Mouse (Mus musculus) urinary bladder, postnatal 25 days (tissue): Measurements from ENCODE around the gene Ephb2.

Source experiments
- DNase-seq: peaks from one replicate; pipeline ENCODE4 v3.0.0; 2022; ENCODE audit warnings: low spot score

Gene Ephb2

DNA sequence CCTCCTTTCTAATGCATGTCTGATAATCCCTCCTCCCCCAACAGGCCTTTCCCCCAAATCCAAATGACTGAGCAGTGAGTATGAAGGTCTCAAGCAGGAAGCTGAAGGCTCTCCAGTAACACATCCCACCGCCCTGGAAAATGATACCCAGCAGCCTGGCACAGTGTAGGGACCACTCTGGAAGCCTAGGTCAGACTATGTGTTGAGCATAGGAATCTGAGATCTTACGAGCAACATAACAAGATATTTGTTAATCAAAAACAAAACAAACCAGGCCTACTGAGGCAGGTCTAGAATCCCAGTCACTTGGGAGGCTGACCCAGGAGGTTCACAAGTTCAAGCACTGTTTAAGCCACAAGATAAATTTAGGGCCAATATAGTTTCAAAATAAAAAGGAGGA, 235.3 kb downstream of the Ephb2 start:
- DNase-seq = no peak

DNA sequence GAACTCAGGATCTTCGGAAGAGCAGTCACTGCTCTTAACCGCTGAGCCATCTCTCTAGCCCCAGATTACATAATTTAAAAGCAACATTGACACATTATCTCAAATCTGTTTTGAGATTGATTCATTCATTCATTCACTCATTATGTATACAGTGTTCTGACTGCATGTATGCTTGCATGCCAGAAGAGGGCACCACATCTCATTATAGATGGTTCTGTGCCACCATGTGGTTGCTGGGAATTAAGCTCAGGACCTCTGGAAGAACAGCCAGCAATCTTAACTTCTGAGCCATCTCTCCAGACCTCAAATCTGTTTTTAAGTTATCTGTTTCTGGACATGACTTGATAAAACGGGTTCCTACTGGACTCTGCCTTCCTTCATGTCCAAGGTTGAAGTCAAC, 235.9 kb downstream of the Ephb2 start:
- no peak for DNase-seq

DNA sequence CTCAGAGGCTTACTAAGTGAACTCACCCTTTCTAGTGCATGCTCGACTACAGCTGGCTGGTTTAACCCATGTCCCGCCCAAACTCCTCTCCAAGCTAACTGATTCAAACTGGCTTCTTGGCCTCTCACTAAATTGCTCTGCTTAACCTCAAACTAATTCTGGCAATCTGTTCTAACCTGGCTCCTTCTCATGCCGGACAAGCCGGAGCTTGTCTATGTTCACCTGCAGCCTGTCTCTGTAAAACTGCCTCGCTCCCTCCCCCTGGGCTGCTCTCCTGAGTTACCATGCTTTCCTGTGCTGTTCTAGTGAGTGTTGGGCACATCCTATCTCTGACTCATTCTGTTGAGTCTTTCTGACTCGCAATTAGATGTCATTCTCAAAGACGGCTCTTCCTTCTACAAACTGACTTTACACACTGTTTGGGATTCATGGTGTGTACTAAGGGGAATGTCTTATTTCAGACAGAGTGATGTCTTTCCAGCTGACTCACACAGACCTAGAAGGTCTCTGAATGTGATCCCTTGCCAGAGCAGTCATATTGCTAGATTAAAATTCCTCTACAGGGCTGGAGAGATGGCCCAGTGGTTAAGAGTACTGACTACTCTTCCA, 237.4 kb downstream of the Ephb2 start:
- DNase-seq = no peak
